Mouse (Mus musculus): ENCODE data around the gene Ssx9. TPM values are rescaled to one million over a fixed set of nuclear protein-coding genes. Genes with fewer than 3 reads are reported as not detected.

The Ssx9 gene
- polyA plus RNA-seq (2015; fragmentation: Nextera tagmentation; extraction: Ambion mirVana), result not detected in 2 replicates

DNA sequence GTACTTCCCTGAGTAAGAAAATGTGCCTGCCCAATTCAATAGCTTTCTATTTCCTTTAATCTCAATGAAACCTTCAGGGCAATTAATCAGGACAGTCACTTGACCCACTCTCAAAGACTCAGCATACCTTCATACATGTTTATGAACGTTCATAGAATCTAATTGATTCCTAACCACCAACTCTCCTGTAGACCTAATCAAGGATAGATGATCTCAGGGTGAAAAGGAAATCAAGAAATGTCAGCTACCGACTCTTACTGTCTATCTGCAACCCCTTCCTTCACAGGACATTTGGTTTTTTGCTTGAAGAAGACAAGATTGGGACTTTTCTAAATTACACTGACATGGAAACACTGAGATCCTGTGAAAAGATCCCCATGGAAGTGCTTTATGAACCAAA is at the start of gene Ssx9:
Gene Ssx9, plus strand, starts transcription at position 301 of the 400 bp plus-strand sequence.

DNA sequence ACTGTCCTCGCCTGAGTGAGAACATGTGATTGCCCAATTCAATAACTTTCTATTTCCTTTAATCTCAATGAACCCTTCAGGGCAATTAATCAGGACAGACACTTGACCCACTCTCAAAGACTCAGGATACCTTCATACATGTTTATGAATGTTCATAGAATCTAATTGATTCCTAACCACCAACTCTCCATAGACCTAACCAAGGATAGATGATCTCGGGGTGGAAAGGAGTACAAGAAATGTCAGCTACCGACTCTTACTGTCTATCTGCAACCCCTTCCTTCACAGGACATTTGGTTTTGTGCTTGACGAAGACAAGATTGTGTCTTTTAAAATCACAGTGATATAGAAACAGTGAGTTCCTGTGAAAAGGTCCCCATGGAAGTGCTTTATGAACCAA is 55.2 kb downstream of the Ssx9 start, which contains the start of gene Ssxb5:
Gene Ssxb5, plus strand, starts transcription at position 301 of the 400 bp plus-strand sequence.

Other genes starting within 250 kb of the Ssx9 start
- gene Gm14459, start 223.5 kb upstream of the Ssx9 start, polyA plus RNA-seq (2015; fragmentation: Nextera tagmentation; extraction: Ambion mirVana), result not detected in 2 replicates
- not detected in 2 replicates for gene Ssxb6, start 200.2 kb upstream of the Ssx9 start, polyA plus RNA-seq (2015; fragmentation: Nextera tagmentation; extraction: Ambion mirVana)
- gene Ssxb3, start 156.6 kb upstream of the Ssx9 start, polyA plus RNA-seq (2015; fragmentation: Nextera tagmentation; extraction: Ambion mirVana), result not detected in 2 replicates
- gene Ssxb8, start 57.6 kb upstream of the Ssx9 start, polyA plus RNA-seq (2015; fragmentation: Nextera tagmentation; extraction: Ambion mirVana), result not detected in 2 replicates
- not detected in 2 replicates for gene Ssxb5, start 55.3 kb downstream of the Ssx9 start, polyA plus RNA-seq (2015; fragmentation: Nextera tagmentation; extraction: Ambion mirVana)
- gene Gm6592, start 95.6 kb downstream of the Ssx9 start, polyA plus RNA-seq (2015; fragmentation: Nextera tagmentation; extraction: Ambion mirVana), result not detected in 2 replicates
- not detected in 2 replicates for gene Gm5751, start 125.8 kb downstream of the Ssx9 start, polyA plus RNA-seq (2015; fragmentation: Nextera tagmentation; extraction: Ambion mirVana)
- gene B630019K06Rik, start 143.9 kb downstream of the Ssx9 start, polyA plus RNA-seq (2015; fragmentation: Nextera tagmentation; extraction: Ambion mirVana), result 0.86 and 1.7 TPM in 2 replicates
- not detected in 2 replicates for gene Fthl17b, start 214.5 kb downstream of the Ssx9 start, polyA plus RNA-seq (2015; fragmentation: Nextera tagmentation; extraction: Ambion mirVana)
- gene Fthl17c, start 228.1 kb downstream of the Ssx9 start, polyA plus RNA-seq (2015; fragmentation: Nextera tagmentation; extraction: Ambion mirVana), result not detected in 2 replicates
- not detected in 2 replicates for gene Fthl17d, start 238.3 kb downstream of the Ssx9 start, polyA plus RNA-seq (2015; fragmentation: Nextera tagmentation; extraction: Ambion mirVana)

All from skeletal muscle tissue, postnatal 0 days (tissue).